In the genomic region with DNA sequence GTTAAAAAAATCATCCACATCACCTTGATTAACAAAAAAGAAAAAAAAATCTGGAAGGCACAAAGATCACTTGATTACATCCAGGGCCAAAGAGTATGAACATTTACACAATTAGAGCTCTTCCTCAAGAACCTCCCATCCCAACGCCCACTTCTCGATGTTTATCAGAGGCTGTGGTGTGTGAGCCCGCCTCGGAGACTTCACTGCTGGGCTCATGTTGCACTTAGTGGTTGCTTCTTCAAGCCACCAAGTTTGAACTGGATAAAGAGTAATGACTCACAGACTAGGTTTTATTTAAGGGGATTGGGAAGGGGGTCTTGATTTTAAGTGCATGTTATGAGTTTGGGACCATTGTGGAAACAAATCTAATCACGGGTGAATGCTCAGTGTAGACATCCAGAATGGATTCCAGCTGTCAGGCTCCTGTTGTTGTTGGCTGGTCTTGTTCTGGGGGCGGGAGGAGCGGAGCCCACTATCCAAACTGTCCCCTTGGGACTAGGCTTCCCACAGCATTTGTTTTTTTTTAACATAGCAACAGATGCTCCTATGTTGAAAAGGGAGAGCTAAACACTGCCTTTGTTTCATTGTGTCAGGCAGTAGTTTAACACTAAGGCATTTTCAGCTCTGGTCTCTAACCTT, we compare ENCODE assay signal across 11 mouse cellular contexts.
DNase-seq lines count a peak whose midpoint lies in the region; ATAC-seq and TF ChIP-seq lines count a peak whose summit lies in the region.
"Had no signal": no experiment of that assay in that cellular context is flagged by ENCODE, and none has a peak within 500 bp of the region (broad histone marks: within the 10 kb centered on the region; RNA-seq: fewer than 3 reads in every experiment).

No protein-coding gene starts in this region.

- peaks cover 38% of the 10 kb centered on the region for H3K4me1 ChIP-seq in embryonic facial prominence, embryonic 12.5 days
- peaks cover 13% of the 10 kb centered on the region; the same call in 1 of the 2 replicates for H3K4me1 ChIP-seq in limb, embryonic 10.5 days
- H3K4me1 ChIP-seq: liver, embryonic 13.5 days had no signal

- no peaks in the 10 kb centered on the region for H3K79me3 ChIP-seq in C2C12 (ENCODE audit: low read depth)

- TF ChIP-seq CTCF in C2C12 (IDR thresholded peaks at IDR 0.05; ENCODE audit: control insufficient read depth, insufficient read depth, insufficient read length), result no peak
- no peak for TF ChIP-seq CTCF in layer of hippocampus, adult 2 months (conservative IDR thresholded peaks at IDR 0.05)

- no peak overlapping the region for H3K4me3 ChIP-seq in C2C12 (ENCODE audit: insufficient read depth, poor library complexity, severe bottlenecking)
- H3K4me3 ChIP-seq in embryonic facial prominence, embryonic 12.5 days, result no peak overlapping the region
- no peak overlapping the region for H3K4me3 ChIP-seq in limb, embryonic 10.5 days
- no peak overlapping the region for H3K4me3 ChIP-seq in layer of hippocampus, adult 2 months
- H3K4me3 ChIP-seq: erythroblast, embryonic 14.5 days; liver, embryonic 13.5 days had no signal

- peak overlapping the region; percentile 91 for H3K27ac ChIP-seq in embryonic facial prominence, embryonic 12.5 days
- peak overlapping the region; percentile 39; the same call in 1 of the 2 replicates for H3K27ac ChIP-seq in limb, embryonic 10.5 days
- no peak overlapping the region for H3K27ac ChIP-seq in layer of hippocampus, adult 2 months
- H3K27ac ChIP-seq: liver, embryonic 13.5 days had no signal

- 11% methylated on average over 7 of the region's 7 CpGs for WGBS in embryonic facial prominence, embryonic 12.5 days
- WGBS in limb, embryonic 10.5 days, result 63% methylated on average over 7 of the region's 7 CpGs

- H3K79me2 ChIP-seq in C2C12 (ENCODE audit: control insufficient read depth, insufficient read depth), result no peaks in the 10 kb centered on the region

- 0 out of 2 replicates have a peak overlapping the region, but pooled peaks have one; percentile 12 for H3K4me2 ChIP-seq in embryonic facial prominence, embryonic 12.5 days (replicated peaks)
- H3K4me2 ChIP-seq: liver, embryonic 13.5 days had no signal

- H3ac ChIP-seq in C2C12 (ENCODE audit: control insufficient read depth, insufficient read length, low read depth), result no peak overlapping the region

- peak; percentile 78 for ATAC-seq in embryonic facial prominence, embryonic 12.5 days (ENCODE audit: insufficient number of reproducible peaks, insufficient read depth, low FRiP score, low TSS enrichment)
- ATAC-seq in erythroid progenitor cell, adult 5-6 weeks (replicated peaks; ENCODE audit: low FRiP score, poor library complexity, severe bottlenecking), result no peak

- peak; percentile 35 to 65 for DNase-seq in heart, postnatal 14 days
- DNase-seq in limb, embryonic 10.5 days (ENCODE audit: low spot score), result no peak
- DNase-seq in adrenal gland, postnatal 25 days, result no peak
- no peak for DNase-seq in layer of hippocampus, adult 2 months (ENCODE audit: low spot score in 2 of 2)
- no peak for DNase-seq in left cerebral cortex, adult 9 months (ENCODE audit: low spot score in 2 of 2)
- DNase-seq: liver, embryonic 13.5 days; right cerebral cortex, adult 18-20 months had no signal

- H3K9me3 ChIP-seq in embryonic facial prominence, embryonic 12.5 days, result no peaks in the 10 kb centered on the region
- no peaks in the 10 kb centered on the region for H3K9me3 ChIP-seq in limb, embryonic 10.5 days (replicated peaks)
- H3K9me3 ChIP-seq: liver, embryonic 13.5 days had no signal

- no peaks in the 10 kb centered on the region for H3K27me3 ChIP-seq in C2C12 (ENCODE audit: control insufficient read depth, insufficient read depth, insufficient read length)
- H3K27me3 ChIP-seq in embryonic facial prominence, embryonic 12.5 days, result no peaks in the 10 kb centered on the region
- H3K27me3 ChIP-seq in limb, embryonic 10.5 days (ENCODE audit: low read depth, poor library complexity, severe bottlenecking), result no peaks in the 10 kb centered on the region

- intact Hi-C loops in heart, postnatal 14 days (cut with DNase I), result loop anchor here (5.0 kb wide), 1 partner anchor 62 kb away; no protein-coding TSS in a partner anchor

- H3K9ac ChIP-seq in embryonic facial prominence, embryonic 12.5 days, result no peak overlapping the region
- H3K9ac ChIP-seq: liver, embryonic 13.5 days had no signal

- no peaks in the 10 kb centered on the region for H3K36me3 ChIP-seq in C2C12 (ENCODE audit: control insufficient read depth, insufficient read depth)
- H3K36me3 ChIP-seq in embryonic facial prominence, embryonic 12.5 days, result no peaks in the 10 kb centered on the region
- no peaks in the 10 kb centered on the region for H3K36me3 ChIP-seq in limb, embryonic 10.5 days
- H3K36me3 ChIP-seq: liver, embryonic 13.5 days had no signal

TF ChIP-seq in C2C12, 6 proteins besides CTCF, POLR2A, EP300 and RAD21:
- TF ChIP-seq MYOG (IDR thresholded peaks at IDR 0.05; ENCODE audit: control insufficient read depth, extremely low read depth, insufficient read length) (no peak), MAX (IDR thresholded peaks at IDR 0.05) (no peak), USF1 (IDR thresholded peaks at IDR 0.05; ENCODE audit: low read depth) (no peak), CEBPB (IDR thresholded peaks at IDR 0.05; ENCODE audit: low read depth) (no peak), MYOD1 (IDR thresholded peaks at IDR 0.05; ENCODE audit: control insufficient read depth, insufficient read length, low read depth) (peak; percentile 22), FOSL1 (IDR thresholded peaks at IDR 0.05; ENCODE audit: insufficient read depth, low read length, poor library complexity, severe bottlenecking) (no peak)
TF ChIP-seq in C2C12: peak in this region for 1.

Comparison
In these comparisons a context has a peak if more than half of its experiments do, and no peak if none do; other contexts are left out.
1. DNase-seq: peak in heart, postnatal 14 days (2 of 2); none in limb, embryonic 10.5 days (single experiment), adrenal gland, postnatal 25 days (single experiment), layer of hippocampus, adult 2 months (0 of 2) and left cerebral cortex, adult 9 months (0 of 2).